Mouse (Mus musculus): ENCODE data around the gene Gm7544. TPM values are rescaled to one million over a fixed set of nuclear protein-coding genes. Genes with fewer than 3 reads are reported as not detected.
A peak's percentile ranks its signal among the peaks of the same experiment; 100 is the strongest.
"Not testable (repeated sequence)": the region's sequence is repeated elsewhere in the genome, so short reads cannot be mapped to it uniquely, and the experiment has no call there.

Gene Gm7544
- polyA plus RNA-seq (2015; fragmentation: Nextera tagmentation; extraction: Ambion mirVana): not detected in 2 replicates

DNA sequence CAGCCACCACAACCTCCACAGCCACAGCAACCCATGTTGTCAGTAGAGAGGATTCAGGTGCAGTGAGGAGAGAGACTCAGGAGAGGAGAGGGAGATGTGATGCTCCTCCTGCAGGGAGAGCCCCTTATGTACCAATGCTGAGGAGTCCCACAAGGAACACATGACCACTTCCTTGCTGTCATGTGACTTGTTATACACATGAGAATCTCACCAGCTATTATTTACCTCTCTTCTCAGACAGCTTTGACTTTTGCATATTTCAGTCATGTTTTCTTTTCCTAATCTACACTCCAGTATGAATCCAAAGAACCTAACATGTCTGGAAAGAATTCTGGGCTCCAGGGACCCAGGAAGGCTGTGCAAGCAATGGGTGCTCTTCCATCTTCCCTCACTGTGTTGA is at the start of gene Gm7544:
TSS of gene Gm7544 (minus strand) at position 101 of the 400 bp plus-strand sequence.
- not testable (repeated sequence) for H3K9ac ChIP-seq (replicated peaks; ENCODE audit: low read depth, low read length); H3K36me3 ChIP-seq (ENCODE audit: control insufficient read depth, insufficient read depth); H3K27ac ChIP-seq (ENCODE audit: low read length); H3K4me2 ChIP-seq (ENCODE audit: low read length); H3K9me3 ChIP-seq (ENCODE audit: control insufficient read depth, low read length); ATAC-seq; H3K4me1 ChIP-seq (replicated peaks; ENCODE audit: control insufficient read depth, insufficient read depth, low read length); H3K4me3 ChIP-seq (replicated peaks; ENCODE audit: low read length); H3K27me3 ChIP-seq (replicated peaks; ENCODE audit: control insufficient read depth, insufficient read depth, low read length)

DNA sequence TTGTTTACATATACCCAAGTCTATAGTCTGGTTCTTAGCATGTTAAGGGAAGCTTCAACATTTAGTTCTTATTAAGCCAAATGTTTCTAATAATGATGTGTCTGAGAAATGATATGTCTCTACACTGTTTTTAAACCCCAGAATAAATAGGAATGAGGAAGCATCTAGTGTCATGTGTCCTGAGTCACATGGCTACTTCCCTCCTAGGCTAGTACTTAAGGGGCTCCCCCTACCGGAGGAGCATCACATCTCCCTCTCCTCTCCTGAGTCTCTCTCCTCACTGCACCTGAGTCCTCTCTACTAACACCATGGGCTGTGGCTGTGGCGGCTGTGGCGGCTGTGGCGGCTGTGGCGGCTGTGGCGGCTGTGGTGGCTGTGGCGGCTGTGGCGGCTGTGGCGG is 44.5 kb upstream of the Gm7544 start, which contains the start of gene Gm47959:
TSS of gene Gm47959 (plus strand) at position 243 of the 400 bp plus-strand sequence.
- 96% methylated on average over 8 of the region's 9 CpGs for WGBS
- H3K36me3 ChIP-seq (ENCODE audit: control insufficient read depth, insufficient read depth); H3K9ac ChIP-seq (replicated peaks; ENCODE audit: low read depth, low read length); H3K27ac ChIP-seq (ENCODE audit: low read length); ATAC-seq; H3K27me3 ChIP-seq (replicated peaks; ENCODE audit: control insufficient read depth, insufficient read depth, low read length); H3K9me3 ChIP-seq (ENCODE audit: control insufficient read depth, low read length); H3K4me1 ChIP-seq (replicated peaks; ENCODE audit: control insufficient read depth, insufficient read depth, low read length); H3K4me3 ChIP-seq (replicated peaks; ENCODE audit: low read length); H3K4me2 ChIP-seq (ENCODE audit: low read length): not testable (repeated sequence)

DNA sequence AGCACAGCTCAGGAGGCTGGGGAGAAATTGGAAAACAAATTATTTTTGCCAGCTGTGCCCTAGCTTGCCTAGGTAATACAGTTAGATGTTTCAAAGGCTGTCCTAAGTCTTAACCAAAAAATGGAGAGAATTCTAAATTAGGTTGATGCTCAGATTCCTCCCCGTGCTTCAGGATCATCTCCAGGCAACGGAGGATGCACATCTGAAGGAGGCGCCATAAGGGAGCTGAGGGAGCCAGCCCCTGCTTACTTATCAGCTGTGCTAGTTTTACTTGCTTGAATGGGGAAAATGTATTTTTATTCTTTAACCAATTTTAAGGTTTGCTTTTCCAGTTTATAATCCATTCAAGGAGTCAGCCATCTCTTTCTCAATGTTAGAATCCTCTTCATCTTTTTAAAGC is 38.1 kb upstream of the Gm7544 start:
- Histone ChIP-seq H3K36me3 (ENCODE audit: control insufficient read depth, insufficient read depth) (no peaks in the 10 kb centered on the region), H3K4me2 (ENCODE audit: low read length) (no peak overlapping the region), H3K4me3 (replicated peaks; ENCODE audit: low read length) (no peak overlapping the region), H3K9ac (replicated peaks; ENCODE audit: low read depth, low read length) (no peak overlapping the region), H3K27ac (ENCODE audit: low read length) (no peak overlapping the region), H3K9me3 (ENCODE audit: control insufficient read depth, low read length) (no peaks in the 10 kb centered on the region), H3K27me3 (replicated peaks; ENCODE audit: control insufficient read depth, insufficient read depth, low read length) (no peaks in the 10 kb centered on the region), H3K4me1 (replicated peaks; ENCODE audit: control insufficient read depth, insufficient read depth, low read length) (no peaks in the 10 kb centered on the region)
- ATAC-seq: no peak
- 75% methylated on average over 3 of the region's 3 CpGs for WGBS

DNA sequence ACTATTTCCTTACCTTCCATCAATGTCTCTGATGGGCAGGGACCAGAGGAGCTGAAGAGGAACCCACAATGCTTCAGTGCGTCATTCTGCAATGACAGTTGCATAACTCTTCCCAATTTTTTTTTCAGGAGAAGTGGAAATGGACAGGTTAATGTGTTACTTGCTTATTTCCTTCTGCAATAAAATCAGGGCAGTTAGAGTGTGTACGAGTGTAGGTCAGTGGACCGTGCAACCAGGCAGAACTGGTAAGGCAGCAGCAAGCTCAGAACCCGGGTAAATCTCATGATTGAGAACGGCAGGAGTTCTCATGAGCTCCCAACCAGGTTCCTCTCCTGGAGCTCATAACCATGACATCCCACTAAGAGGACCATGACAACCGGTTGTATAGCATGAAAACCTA is 36.3 kb upstream of the Gm7544 start:
- no peak overlapping the region for H3K4me3 ChIP-seq (replicated peaks; ENCODE audit: low read length)
- H3K9ac ChIP-seq (replicated peaks; ENCODE audit: low read depth, low read length): no peak overlapping the region
- H3K27me3 ChIP-seq (replicated peaks; ENCODE audit: control insufficient read depth, insufficient read depth, low read length): no peaks in the 10 kb centered on the region

DNA sequence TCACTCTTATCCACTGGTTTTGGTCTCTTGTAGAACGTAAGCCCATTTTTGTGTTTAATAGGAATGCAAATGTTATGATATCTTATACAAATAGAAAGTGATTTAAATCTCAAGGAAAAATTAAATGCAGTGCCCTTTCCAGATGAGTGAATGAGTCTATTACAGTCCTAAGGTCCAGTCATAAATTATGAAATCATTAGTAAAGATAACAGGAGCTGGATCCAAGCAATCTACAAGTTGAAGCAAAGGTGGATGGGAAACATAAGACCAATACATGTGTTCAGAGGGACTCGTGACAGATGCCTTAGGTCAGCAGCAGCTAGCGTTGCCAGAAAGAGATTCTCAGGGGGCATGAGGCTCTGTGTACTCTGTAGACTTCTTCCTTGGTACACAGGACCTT is 35.8 kb upstream of the Gm7544 start:
- no peak for ATAC-seq
- no peaks in the 10 kb centered on the region for H3K27me3 ChIP-seq (replicated peaks; ENCODE audit: control insufficient read depth, insufficient read depth, low read length)
- no peak overlapping the region for H3K4me2 ChIP-seq (ENCODE audit: low read length)
- 82% methylated on average over 3 of the region's 3 CpGs for WGBS
- H3K9ac ChIP-seq (replicated peaks; ENCODE audit: low read depth, low read length): no peak overlapping the region
- H3K27ac ChIP-seq (ENCODE audit: low read length): no peak overlapping the region
- no peaks in the 10 kb centered on the region for H3K4me1 ChIP-seq (replicated peaks; ENCODE audit: control insufficient read depth, insufficient read depth, low read length)
- no peaks in the 10 kb centered on the region for H3K9me3 ChIP-seq (ENCODE audit: control insufficient read depth, low read length)
- no peak overlapping the region for H3K4me3 ChIP-seq (replicated peaks; ENCODE audit: low read length)
- H3K36me3 ChIP-seq (ENCODE audit: control insufficient read depth, insufficient read depth): no peaks in the 10 kb centered on the region

More for the DNA sequence above, 36.3 kb upstream of the Gm7544 start:
- Histone ChIP-seq H3K9me3 (ENCODE audit: control insufficient read depth, low read length) (no peaks in the 10 kb centered on the region), H3K36me3 (ENCODE audit: control insufficient read depth, insufficient read depth) (no peaks in the 10 kb centered on the region), H3K4me1 (replicated peaks; ENCODE audit: control insufficient read depth, insufficient read depth, low read length) (no peaks in the 10 kb centered on the region), H3K27ac (ENCODE audit: low read length) (no peak overlapping the region), H3K4me2 (ENCODE audit: low read length) (no peak overlapping the region)
- no peak for ATAC-seq
- 92% methylated on average over 6 of the region's 6 CpGs for WGBS

DNA sequence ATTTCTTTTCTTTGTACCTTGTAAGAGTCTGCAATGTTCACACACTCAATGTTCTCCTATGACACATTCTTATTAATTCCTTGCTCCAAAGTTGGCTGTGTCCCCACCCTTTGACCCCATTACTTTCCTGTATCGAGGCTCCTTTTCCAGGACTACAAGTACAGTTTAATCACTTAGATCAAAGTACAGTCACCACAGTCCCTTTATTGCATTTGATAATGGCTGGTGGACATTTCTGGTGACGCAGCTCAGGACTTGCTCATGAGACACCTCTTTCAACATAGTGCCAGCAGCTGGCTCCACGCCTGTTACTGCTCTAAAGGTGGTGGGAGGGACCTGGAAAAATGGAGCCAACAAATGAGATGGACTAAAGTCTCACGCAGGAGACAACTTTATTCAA is 35.2 kb upstream of the Gm7544 start:
- no peak overlapping the region for H3K9ac ChIP-seq (replicated peaks; ENCODE audit: low read depth, low read length)
- no peak overlapping the region for H3K4me2 ChIP-seq (ENCODE audit: low read length)
- H3K27me3 ChIP-seq (replicated peaks; ENCODE audit: control insufficient read depth, insufficient read depth, low read length): no peaks in the 10 kb centered on the region
- no peaks in the 10 kb centered on the region for H3K36me3 ChIP-seq (ENCODE audit: control insufficient read depth, insufficient read depth)
- H3K4me3 ChIP-seq (replicated peaks; ENCODE audit: low read length): no peak overlapping the region
- H3K27ac ChIP-seq (ENCODE audit: low read length): no peak overlapping the region
- no peak for ATAC-seq
- WGBS: 66% methylated on average over 4 of the region's 4 CpGs
- H3K4me1 ChIP-seq (replicated peaks; ENCODE audit: control insufficient read depth, insufficient read depth, low read length): no peaks in the 10 kb centered on the region
- no peaks in the 10 kb centered on the region for H3K9me3 ChIP-seq (ENCODE audit: control insufficient read depth, low read length)

DNA sequence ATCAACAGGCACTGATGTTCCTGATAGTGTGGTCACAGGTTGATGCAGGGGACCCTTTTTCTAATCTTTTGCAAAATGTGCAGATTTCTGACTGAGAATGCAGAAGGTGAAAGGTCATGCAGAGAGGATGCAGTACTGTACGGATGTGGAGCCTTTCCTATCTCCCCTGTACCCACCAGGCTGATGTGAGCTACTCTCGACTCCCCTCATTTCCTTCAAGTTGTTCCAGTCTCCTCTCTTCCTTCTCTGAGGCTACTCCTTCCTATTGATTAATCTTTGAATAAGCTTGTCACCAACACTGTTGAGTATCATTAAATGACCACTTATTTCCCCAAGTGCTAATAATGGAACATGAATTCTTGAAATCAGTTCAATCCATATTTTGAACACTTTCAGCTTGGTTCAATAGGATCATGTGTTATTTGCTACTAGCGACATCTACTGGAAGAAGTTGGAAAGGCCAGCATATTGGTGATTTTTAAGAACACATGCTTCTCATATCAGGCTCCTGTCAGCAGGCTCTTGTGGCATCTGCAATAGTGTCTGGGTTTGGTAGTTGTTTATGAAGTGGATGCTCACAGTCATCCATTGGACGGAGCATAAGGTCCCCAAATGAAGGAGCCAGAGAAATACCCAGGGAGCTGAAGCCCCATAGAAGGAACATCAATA is 31.9 kb upstream of the Gm7544 start:
- H3K27me3 ChIP-seq (replicated peaks; ENCODE audit: control insufficient read depth, insufficient read depth, low read length): no peaks in the 10 kb centered on the region
- no peak overlapping the region for H3K27ac ChIP-seq (ENCODE audit: low read length)
- H3K9me3 ChIP-seq (ENCODE audit: control insufficient read depth, low read length): no peaks in the 10 kb centered on the region
- H3K9ac ChIP-seq (replicated peaks; ENCODE audit: low read depth, low read length): no peak overlapping the region
- H3K4me1 ChIP-seq (replicated peaks; ENCODE audit: control insufficient read depth, insufficient read depth, low read length): no peaks in the 10 kb centered on the region
- no peak overlapping the region for H3K4me3 ChIP-seq (replicated peaks; ENCODE audit: low read length)
- no peaks in the 10 kb centered on the region for H3K36me3 ChIP-seq (ENCODE audit: control insufficient read depth, insufficient read depth)
- 33% methylated on average over 4 of the region's 4 CpGs for WGBS
- H3K4me2 ChIP-seq (ENCODE audit: low read length): no peak overlapping the region
- peak; percentile 90 for ATAC-seq

DNA sequence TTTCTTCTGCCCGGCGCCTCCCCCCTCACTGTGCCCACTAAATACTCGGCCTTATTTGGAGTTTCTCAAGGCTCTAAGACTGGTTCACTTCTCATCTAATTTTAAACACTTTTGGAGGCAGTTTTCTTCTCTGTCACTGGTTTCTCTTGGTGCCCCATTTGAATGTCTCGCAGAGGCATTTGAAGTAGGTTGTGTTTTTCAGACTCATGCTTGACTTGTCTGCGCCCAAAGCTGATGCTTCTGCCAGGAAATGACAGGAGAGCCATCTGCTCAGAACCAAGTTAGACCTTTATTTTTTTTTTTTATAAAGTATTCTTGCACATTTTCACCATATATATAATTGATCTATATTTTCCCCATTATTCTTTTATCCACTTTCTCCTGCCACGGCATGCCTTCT is 30.9 kb upstream of the Gm7544 start:
- Histone ChIP-seq H3K4me3 (replicated peaks; ENCODE audit: low read length) (no peak overlapping the region), H3K36me3 (ENCODE audit: control insufficient read depth, insufficient read depth) (no peaks in the 10 kb centered on the region), H3K9ac (replicated peaks; ENCODE audit: low read depth, low read length) (no peak overlapping the region), H3K27me3 (replicated peaks; ENCODE audit: control insufficient read depth, insufficient read depth, low read length) (no peaks in the 10 kb centered on the region), H3K4me1 (replicated peaks; ENCODE audit: control insufficient read depth, insufficient read depth, low read length) (no peaks in the 10 kb centered on the region), H3K27ac (ENCODE audit: low read length) (no peak overlapping the region), H3K9me3 (ENCODE audit: control insufficient read depth, low read length) (no peaks in the 10 kb centered on the region), H3K4me2 (ENCODE audit: low read length) (no peak overlapping the region)
- ATAC-seq: no peak
- WGBS: 87% methylated on average over 6 of the region's 6 CpGs

DNA sequence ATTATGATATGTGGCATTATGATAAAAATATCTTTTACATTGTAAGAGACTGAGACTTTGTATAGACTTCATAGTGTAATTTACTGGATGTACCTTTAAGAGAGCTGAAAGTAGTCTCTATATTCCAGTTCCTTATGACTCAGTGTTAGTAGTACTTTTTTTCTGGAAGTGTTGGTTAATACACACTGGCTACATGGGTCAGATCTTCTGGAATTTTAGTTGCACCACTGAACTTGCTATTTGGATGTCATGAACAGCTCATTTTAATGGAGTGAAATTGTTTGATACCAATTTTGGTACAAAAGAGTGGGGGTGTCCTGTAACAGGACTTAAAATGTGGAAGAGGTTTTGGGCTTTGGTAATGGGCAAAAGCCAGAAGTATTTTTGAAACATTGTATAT is 22.0 kb upstream of the Gm7544 start:
- no peak overlapping the region for H3K4me3 ChIP-seq (replicated peaks; ENCODE audit: low read length)
- no peaks in the 10 kb centered on the region for H3K27me3 ChIP-seq (replicated peaks; ENCODE audit: control insufficient read depth, insufficient read depth, low read length)
- no peaks in the 10 kb centered on the region for H3K4me1 ChIP-seq (replicated peaks; ENCODE audit: control insufficient read depth, insufficient read depth, low read length)
- no peak overlapping the region for H3K4me2 ChIP-seq (ENCODE audit: low read length)
- ATAC-seq: no peak
- no peak overlapping the region for H3K9ac ChIP-seq (replicated peaks; ENCODE audit: low read depth, low read length)
- H3K9me3 ChIP-seq (ENCODE audit: control insufficient read depth, low read length): no peaks in the 10 kb centered on the region
- no peaks in the 10 kb centered on the region for H3K36me3 ChIP-seq (ENCODE audit: control insufficient read depth, insufficient read depth)
- no peak overlapping the region for H3K27ac ChIP-seq (ENCODE audit: low read length)

DNA sequence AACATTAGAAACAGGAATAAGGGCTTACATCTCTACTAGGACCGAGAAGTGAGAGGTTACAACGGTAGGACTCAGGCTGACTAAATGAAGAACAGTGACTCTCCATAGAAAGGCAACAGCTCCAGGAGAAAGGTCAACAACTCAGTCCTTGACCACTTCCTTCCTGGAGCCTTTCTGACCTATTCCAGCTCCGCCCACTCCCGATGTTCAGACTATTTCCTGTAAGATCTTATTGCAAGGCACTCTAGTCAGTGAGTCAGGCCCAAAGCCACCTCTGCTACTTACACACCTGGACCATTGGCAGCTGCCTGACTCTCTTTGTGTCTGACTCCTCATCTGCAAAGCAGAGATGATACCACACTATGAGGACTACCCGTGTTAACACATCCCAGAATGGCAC is 19.9 kb upstream of the Gm7544 start:
- 88% methylated on average over 5 of the region's 5 CpGs for WGBS
- no peaks in the 10 kb centered on the region for H3K4me1 ChIP-seq (replicated peaks; ENCODE audit: control insufficient read depth, insufficient read depth, low read length)
- no peak overlapping the region for H3K27ac ChIP-seq (ENCODE audit: low read length)
- no peaks in the 10 kb centered on the region for H3K27me3 ChIP-seq (replicated peaks; ENCODE audit: control insufficient read depth, insufficient read depth, low read length)
- H3K4me2 ChIP-seq (ENCODE audit: low read length): no peak overlapping the region
- no peak for ATAC-seq
- H3K4me3 ChIP-seq (replicated peaks; ENCODE audit: low read length): no peak overlapping the region
- no peak overlapping the region for H3K9ac ChIP-seq (replicated peaks; ENCODE audit: low read depth, low read length)
- H3K9me3 ChIP-seq (ENCODE audit: control insufficient read depth, low read length): no peaks in the 10 kb centered on the region
- no peaks in the 10 kb centered on the region for H3K36me3 ChIP-seq (ENCODE audit: control insufficient read depth, insufficient read depth)

Measured in forebrain, embryonic 16.5 days (tissue).